Mouse (Mus musculus): ENCODE data around the gene Myo10. TPM values are rescaled to one million over a fixed set of nuclear protein-coding genes. Genes with fewer than 3 reads are reported as not detected.

The Myo10 gene
- total RNA-seq, 2 experiments from 2014 or later, result 42.1 to 46.9 TPM

DNA sequence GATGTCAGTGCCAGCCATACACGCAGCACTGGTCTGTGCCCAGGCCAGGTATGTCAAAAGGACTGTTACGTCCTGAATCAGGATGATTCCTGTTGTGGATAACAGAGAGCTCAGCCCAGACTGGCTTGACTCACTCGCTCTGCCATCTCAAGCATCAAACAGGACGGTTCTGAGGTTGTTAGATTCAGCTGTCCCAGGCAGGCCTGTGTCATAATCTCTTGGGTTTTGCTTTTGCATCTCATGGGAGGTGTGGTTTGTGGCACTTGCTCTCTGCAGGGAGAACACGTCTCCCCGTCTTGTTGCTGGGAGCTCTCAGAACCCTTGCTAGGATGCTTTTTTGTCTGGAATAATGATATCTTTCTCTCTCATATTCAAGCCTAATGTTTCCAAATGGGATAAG, 97.9 kb downstream of the Myo10 start:
- intact Hi-C loops (cut with DNase I), result no loop called here
- no peak overlapping the region for H3K4me3 ChIP-seq
- DNase-seq (ENCODE audit: extremely low spot score in 1 of 2, low spot score in 2 of 2), result no peak
- no peak for TF ChIP-seq CTCF (IDR thresholded peaks at IDR 0.05)
- H3K27ac ChIP-seq, result no peak overlapping the region

DNA sequence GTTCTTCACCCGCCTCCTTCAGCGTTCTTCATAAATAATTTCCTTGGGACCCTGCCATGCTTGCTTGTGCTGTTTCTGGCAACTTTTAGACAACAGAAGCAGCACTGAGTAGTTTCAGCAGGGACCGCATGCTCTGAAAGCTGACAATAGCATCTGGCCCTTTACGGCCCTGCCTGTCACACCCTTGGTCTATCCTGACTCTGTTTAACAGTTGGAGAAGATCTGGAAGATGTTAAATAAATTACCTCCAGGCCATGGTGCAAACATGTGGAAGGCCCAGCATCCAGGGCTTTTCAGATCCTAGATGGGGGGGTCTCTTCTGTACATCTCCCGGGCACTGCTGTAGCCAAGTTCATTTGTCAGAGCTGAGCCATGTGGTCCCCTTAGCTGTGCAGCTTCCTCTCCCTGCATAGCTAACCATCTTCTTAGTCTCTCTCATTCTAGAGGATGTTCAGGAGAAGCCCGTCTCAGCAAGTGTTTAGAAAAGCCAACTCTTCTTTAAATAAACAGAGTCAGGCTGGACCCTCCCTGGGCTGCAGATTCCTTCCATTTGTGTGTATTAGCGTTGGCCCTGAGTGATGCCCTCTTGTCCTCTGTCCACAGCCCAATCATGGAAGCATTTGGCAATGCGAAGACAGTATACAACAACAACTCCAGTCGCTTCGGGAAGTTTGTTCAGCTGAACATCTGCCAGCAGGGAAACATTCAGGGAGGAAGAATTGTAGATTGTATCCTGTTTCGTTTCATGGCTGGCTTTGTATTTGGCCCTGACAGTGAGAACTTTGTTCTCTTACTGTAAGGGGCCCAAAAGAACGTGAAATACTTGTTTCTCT, 101.2 kb downstream of the Myo10 start:
- H3K27ac ChIP-seq, result no peak overlapping the region
- no peak overlapping the region for H3K4me3 ChIP-seq
- intact Hi-C loops (cut with DNase I), result no loop called here
- TF ChIP-seq CTCF (IDR thresholded peaks at IDR 0.05), result no peak
- no peak for DNase-seq (ENCODE audit: extremely low spot score in 1 of 2, low spot score in 2 of 2)

- TF ChIP-seq CTCF (IDR thresholded peaks at IDR 0.05), result no peak
- DNase-seq (ENCODE audit: extremely low spot score in 1 of 2, low spot score in 2 of 2), result no peak
These were observed 102.2 kb downstream of the Myo10 start for GRCm38 (mm10) chr15:25724549-25724948.

DNA sequence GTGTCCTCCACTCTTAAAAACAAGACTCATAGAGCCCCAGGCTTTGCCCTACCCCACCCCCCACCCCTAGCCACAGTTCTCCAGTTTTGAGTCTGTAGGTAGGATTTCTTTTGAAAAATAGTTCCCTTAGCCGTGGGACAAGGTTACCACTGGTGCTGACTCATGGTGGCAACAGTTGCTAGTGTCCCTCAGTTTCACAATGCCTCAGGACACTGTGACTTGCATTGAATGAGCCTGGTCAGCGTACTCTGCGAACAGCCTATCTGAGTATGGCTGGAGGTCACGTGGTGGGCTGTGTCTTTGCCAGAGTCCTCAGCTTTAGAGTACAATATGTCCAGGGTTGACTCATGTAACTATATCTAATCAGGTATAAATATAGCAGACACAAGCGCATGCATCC, 104.5 kb downstream of the Myo10 start:
- DNase-seq (ENCODE audit: extremely low spot score in 1 of 2, low spot score in 2 of 2), result no peak
- no peak for TF ChIP-seq CTCF (IDR thresholded peaks at IDR 0.05)
- Histone ChIP-seq H3K4me3 (no peak overlapping the region), H3K27ac (no peak overlapping the region)
- intact Hi-C loops (cut with DNase I), result no loop called here

More at GRCm38 (mm10) chr15:25724549-25724948, 102.2 kb downstream of the Myo10 start:
- no peak overlapping the region for H3K27ac ChIP-seq
- intact Hi-C loops (cut with DNase I), result no loop called here
- H3K4me3 ChIP-seq, result no peak overlapping the region

DNA sequence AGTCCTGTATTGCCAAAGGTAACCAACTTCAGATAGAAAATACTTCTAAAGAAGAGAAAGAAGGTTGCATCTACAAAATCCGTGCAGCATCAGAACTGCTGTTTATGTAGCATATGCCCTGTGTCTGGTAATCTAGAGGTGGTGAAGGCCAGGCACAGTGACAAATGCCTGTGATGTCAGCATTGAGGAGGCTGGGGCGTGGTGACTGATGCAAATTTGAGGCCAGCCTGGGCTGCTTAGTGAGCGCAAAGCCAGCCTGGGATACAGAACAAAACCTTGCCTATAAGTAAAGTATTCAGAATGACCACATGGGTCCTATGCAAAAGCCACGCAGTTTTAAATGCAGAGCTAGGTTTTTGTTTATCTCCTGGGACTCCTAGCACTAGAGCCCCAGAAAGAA, 106.2 kb downstream of the Myo10 start:
- no peak for DNase-seq (ENCODE audit: extremely low spot score in 1 of 2, low spot score in 2 of 2)
- intact Hi-C loops (cut with DNase I), result no loop called here
- no peak overlapping the region for H3K27ac ChIP-seq
- no peak for TF ChIP-seq CTCF (IDR thresholded peaks at IDR 0.05)
- H3K4me3 ChIP-seq, result no peak overlapping the region

GRCm38 (mm10) chr15:25731053-25731452, 108.7 kb downstream of the Myo10 start:
- peak in 1 of 2 experiments; percentile 24 for DNase-seq (ENCODE audit: extremely low spot score in 1 of 2, low spot score in 2 of 2)
- peak; percentile 71 for TF ChIP-seq CTCF (IDR thresholded peaks at IDR 0.05)
- H3K27ac ChIP-seq, result no peak overlapping the region
- H3K4me3 ChIP-seq, result no peak overlapping the region
- intact Hi-C loops (cut with DNase I), result loop anchor here (2.0 to 5.0 kb wide), 4 partner anchors 46 to 1144 kb away; no protein-coding TSS in a partner anchor

DNA sequence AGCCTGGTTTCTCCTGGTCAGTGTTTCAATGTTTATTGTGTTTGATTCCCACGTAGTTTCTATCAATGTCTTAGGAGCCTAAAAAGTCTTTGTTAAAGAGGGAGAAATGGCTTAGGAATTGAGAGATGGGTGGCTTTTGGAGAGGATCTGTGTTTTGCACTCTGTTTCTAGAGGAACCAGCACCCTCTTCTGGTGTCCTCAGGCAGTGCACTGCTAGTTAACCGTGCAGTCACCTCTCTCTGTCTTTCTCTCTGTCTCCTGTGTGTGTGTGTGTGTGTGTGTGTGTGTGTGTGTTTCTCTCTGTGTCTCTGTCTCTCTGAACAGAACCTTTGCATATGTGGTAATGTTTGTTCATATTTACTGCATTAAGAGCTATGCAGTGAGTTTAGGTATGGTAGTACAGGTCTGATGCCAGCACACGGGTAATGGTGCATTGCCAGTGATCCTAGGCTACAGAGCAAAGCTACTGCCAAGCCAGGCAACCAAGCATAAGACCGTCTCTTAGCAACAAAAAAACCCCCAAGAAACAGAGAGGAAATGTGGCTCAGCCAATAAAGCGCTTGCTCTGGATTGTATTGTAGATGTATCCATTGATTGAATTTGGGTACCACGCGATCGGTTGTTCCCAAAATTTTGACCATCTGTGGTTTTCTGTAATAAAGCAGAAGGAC, 110.6 kb downstream of the Myo10 start:
- intact Hi-C loops (cut with DNase I), result loop anchor here (5.0 kb wide), 3 partner anchors 44 to 1146 kb away; no protein-coding TSS in a partner anchor
- peak; percentile 71 for TF ChIP-seq CTCF (IDR thresholded peaks at IDR 0.05)
- no peak overlapping the region for H3K27ac ChIP-seq
- DNase-seq (ENCODE audit: extremely low spot score in 1 of 2, low spot score in 2 of 2), result peak; percentile 35 to 56
- H3K4me3 ChIP-seq, result no peak overlapping the region

- Histone ChIP-seq H3K4me3 (no peak overlapping the region), H3K27ac (no peak overlapping the region)
- no peak for TF ChIP-seq CTCF (IDR thresholded peaks at IDR 0.05)
- intact Hi-C loops (cut with DNase I), result loop anchor here (5.0 kb wide), 3 partner anchors 43 to 1147 kb away; no protein-coding TSS in a partner anchor
- no peak for DNase-seq (ENCODE audit: extremely low spot score in 1 of 2, low spot score in 2 of 2)
These were observed 111.6 kb downstream of the Myo10 start for GRCm38 (mm10) chr15:25733739-25734430.

GRCm38 (mm10) chr15:25736531-25736930, 114.2 kb downstream of the Myo10 start:
- H3K4me3 ChIP-seq, result no peak overlapping the region
- H3K27ac ChIP-seq, result no peak overlapping the region
- no peak for DNase-seq (ENCODE audit: extremely low spot score in 1 of 2, low spot score in 2 of 2)
- intact Hi-C loops (cut with DNase I), result no loop called here
- no peak for TF ChIP-seq CTCF (IDR thresholded peaks at IDR 0.05)

- H3K27ac ChIP-seq, result no peak overlapping the region
- no peak for TF ChIP-seq CTCF (IDR thresholded peaks at IDR 0.05)
- no peak for DNase-seq (ENCODE audit: extremely low spot score in 1 of 2, low spot score in 2 of 2)
- intact Hi-C loops (cut with DNase I), result no loop called here
- H3K4me3 ChIP-seq, result no peak overlapping the region
These were observed 117.9 kb downstream of the Myo10 start for GRCm38 (mm10) chr15:25740271-25740670.

- no peak overlapping the region for H3K4me3 ChIP-seq
- DNase-seq (ENCODE audit: extremely low spot score in 1 of 2, low spot score in 2 of 2), result no peak
- no peak overlapping the region for H3K27ac ChIP-seq
- intact Hi-C loops (cut with DNase I), result no loop called here
- no peak for TF ChIP-seq CTCF (IDR thresholded peaks at IDR 0.05)
These were observed 119.9 kb downstream of the Myo10 start for GRCm38 (mm10) chr15:25742196-25742595.

GRCm38 (mm10) chr15:25751510-25751909, 129.2 kb downstream of the Myo10 start:
- intact Hi-C loops (cut with DNase I), result no loop called here
- no peak for DNase-seq (ENCODE audit: extremely low spot score in 1 of 2, low spot score in 2 of 2)
- TF ChIP-seq CTCF (IDR thresholded peaks at IDR 0.05), result no peak
- no peak overlapping the region for H3K27ac ChIP-seq
- no peak overlapping the region for H3K4me3 ChIP-seq

Measured in left cerebral cortex, adult 2 months (tissue).